ENCODE assay signal across 8 mouse cellular contexts in genomic region chr9:32543040-32543581, GRCm38 (mm10). TPM values are rescaled to one million over a fixed set of nuclear protein-coding genes. Genes with fewer than 3 reads are reported as not detected.
A peak's percentile ranks its signal among the peaks of the same experiment; 100 is the strongest.
DNase-seq lines count a peak whose midpoint lies in the region; ATAC-seq lines count a peak whose summit lies in the region.

No protein-coding gene starts in this region.

- peak overlapping the region; percentile 94 for H3K4me2 ChIP-seq in heart, embryonic 12.5 days
- peak overlapping the region; percentile 88 for H3K4me2 ChIP-seq in embryonic facial prominence, embryonic 14.5 days (ENCODE audit: low read depth, low read length)
- peak overlapping the region; percentile 93 for H3K4me2 ChIP-seq in intestine, embryonic 15.5 days (replicated peaks)
- H3K4me2 ChIP-seq in midbrain, embryonic 14.5 days (ENCODE audit: low read length) = peak overlapping the region; percentile 98

- no peaks in the 10 kb centered on the region for H3K9me3 ChIP-seq in heart, embryonic 12.5 days (replicated peaks)
- H3K9me3 ChIP-seq in embryonic facial prominence, embryonic 14.5 days (ENCODE audit: control insufficient read depth, low read length) = no peaks in the 10 kb centered on the region
- H3K9me3 ChIP-seq in intestine, embryonic 15.5 days = no peaks in the 10 kb centered on the region
- H3K9me3 ChIP-seq in midbrain, embryonic 14.5 days (ENCODE audit: control insufficient read depth, low read length) = no peaks in the 10 kb centered on the region

- peak overlapping the region; percentile 73 for H3K4me3 ChIP-seq in heart, embryonic 12.5 days
- H3K4me3 ChIP-seq in embryonic facial prominence, embryonic 14.5 days (ENCODE audit: low read depth, low read length) = peak overlapping the region; percentile 73
- peak overlapping the region; percentile 67 for H3K4me3 ChIP-seq in intestine, embryonic 15.5 days (replicated peaks)
- H3K4me3 ChIP-seq in midbrain, embryonic 14.5 days (replicated peaks; ENCODE audit: low read depth, low read length) = peak overlapping the region; percentile 12

- no peaks in the 10 kb centered on the region for H3K36me3 ChIP-seq in heart, embryonic 12.5 days
- no peaks in the 10 kb centered on the region for H3K36me3 ChIP-seq in embryonic facial prominence, embryonic 14.5 days (ENCODE audit: control insufficient read depth, insufficient read depth, low read length)
- H3K36me3 ChIP-seq in intestine, embryonic 15.5 days = no peaks in the 10 kb centered on the region
- H3K36me3 ChIP-seq in midbrain, embryonic 14.5 days (ENCODE audit: control insufficient read depth, insufficient read depth, low read length) = no peaks in the 10 kb centered on the region

- peak; percentile 19; the same call in 1 of the 2 replicates for ATAC-seq in heart, embryonic 12.5 days (ENCODE audit: insufficient number of reproducible peaks, low FRiP score)
- ATAC-seq in embryonic facial prominence, embryonic 14.5 days (ENCODE audit: low read depth) = no peak
- no peak for ATAC-seq in intestine, embryonic 15.5 days
- no peak for ATAC-seq in midbrain, embryonic 14.5 days (ENCODE audit: low FRiP score, low TSS enrichment)
- ATAC-seq in granulocyte monocyte progenitor cell, adult 5-6 weeks (replicated peaks; ENCODE audit: poor library complexity, severe bottlenecking) = no peak

- peaks cover 51% of the 10 kb centered on the region for H3K4me1 ChIP-seq in heart, embryonic 12.5 days (replicated peaks)
- peaks cover 45% of the 10 kb centered on the region for H3K4me1 ChIP-seq in embryonic facial prominence, embryonic 14.5 days (ENCODE audit: control insufficient read depth, insufficient read depth, low read length)
- peaks cover 41% of the 10 kb centered on the region for H3K4me1 ChIP-seq in intestine, embryonic 15.5 days (replicated peaks)
- H3K4me1 ChIP-seq in midbrain, embryonic 14.5 days (ENCODE audit: control insufficient read depth, insufficient read depth, low read length) = peaks cover 35% of the 10 kb centered on the region

- peak overlapping the region; percentile 61; the same call in 1 of the 2 replicates for H3K27ac ChIP-seq in heart, embryonic 12.5 days (ENCODE audit: poor library complexity, severe bottlenecking)
- H3K27ac ChIP-seq in embryonic facial prominence, embryonic 14.5 days (replicated peaks; ENCODE audit: low read depth, low read length) = peak overlapping the region; percentile 91
- H3K27ac ChIP-seq in intestine, embryonic 15.5 days = 0 out of 2 replicates have a peak overlapping the region, but pooled peaks have one; percentile 7
- no peak overlapping the region for H3K27ac ChIP-seq in midbrain, embryonic 14.5 days (replicated peaks; ENCODE audit: low read depth, low read length)

- peak overlapping the region; percentile 77 for H3K9ac ChIP-seq in heart, embryonic 12.5 days
- peak overlapping the region; percentile 92 for H3K9ac ChIP-seq in embryonic facial prominence, embryonic 14.5 days (ENCODE audit: low read depth, low read length)
- peak overlapping the region; percentile 45; the same call in 1 of the 2 replicates for H3K9ac ChIP-seq in intestine, embryonic 15.5 days
- no peak overlapping the region; the same call in 1 of the 2 replicates for H3K9ac ChIP-seq in midbrain, embryonic 14.5 days (replicated peaks; ENCODE audit: low read length)

- H3K27me3 ChIP-seq in heart, embryonic 12.5 days (replicated peaks) = peaks cover 48% of the 10 kb centered on the region
- peaks cover 29% of the 10 kb centered on the region; the same call in 1 of the 2 replicates for H3K27me3 ChIP-seq in embryonic facial prominence, embryonic 14.5 days (replicated peaks; ENCODE audit: control insufficient read depth, insufficient read depth, low read length)
- peaks cover 57% of the 10 kb centered on the region for H3K27me3 ChIP-seq in intestine, embryonic 15.5 days (replicated peaks)
- peaks cover 90% of the 10 kb centered on the region for H3K27me3 ChIP-seq in midbrain, embryonic 14.5 days (ENCODE audit: control insufficient read depth, insufficient read depth, low read length)

- whole genome bisulfite sequencing in heart, embryonic 12.5 days = under 1% methylated on average over 18 of the region's 18 CpGs
- WGBS in embryonic facial prominence, embryonic 14.5 days = 1% methylated on average over 18 of the region's 18 CpGs
- 2% methylated on average over 18 of the region's 18 CpGs for WGBS in intestine, embryonic 15.5 days
- whole genome bisulfite sequencing in midbrain, embryonic 14.5 days = under 1% methylated on average over 18 of the region's 18 CpGs

- DNase-seq in heart, adult 8-10 months (ENCODE audit: low spot score) = no peak
- peak; percentile 48 for DNase-seq in embryonic facial prominence, embryonic 14.5 days (ENCODE audit: low spot score)
- peak; percentile 39 for DNase-seq in midbrain, embryonic 14.5 days
- no peak for DNase-seq in cerebellum, adult 8-10 months
- no peak for DNase-seq in ovary, postnatal 10 days (ENCODE audit: low spot score)

RNA-seq across cellular contexts. Expression of gene Fli1, which starts 0.5 kb away (rescaled TPM):
- polyA plus RNA-seq in heart, embryonic 12.5 days (2016; fragmentation: Nextera tagmentation; extraction: Ambion mirVana) = 20.1 and 20.2 TPM in 2 replicates
- total RNA-seq in heart, adult 8-10 months (2022) = 10 to 100 TPM; 18.5 to 30.7 (median 20.8) TPM
- 18.8 and 22.9 TPM in 2 replicates for polyA plus RNA-seq in embryonic facial prominence, embryonic 14.5 days (2014; fragmentation: Nextera tagmentation; extraction: Ambion mirVana)
- 12.6 and 14.4 TPM in 2 replicates for polyA plus RNA-seq in intestine, embryonic 15.5 days (2015; fragmentation: Nextera tagmentation; extraction: Ambion mirVana)
- 4.0 and 7.9 TPM in 2 replicates for polyA plus RNA-seq in midbrain, embryonic 14.5 days (2014; fragmentation: Nextera tagmentation; extraction: Ambion mirVana)
- total RNA-seq in granulocyte monocyte progenitor cell, adult 5-6 weeks (2014; fragmentation: Nextera tagmentation) = 63.4 and 68.3 TPM in 2 replicates
- total RNA-seq in granulocyte monocyte progenitor cell, adult 5-6 weeks (2017) = 106 and 109 TPM in 2 replicates

Comparison
In these comparisons a context has a peak if more than half of its experiments do, and no peak if none do; other contexts are left out.
1. H3K4me3 ChIP-seq: peak in every context shown above with its lines; median percentile 73 in heart, embryonic 12.5 days; 73 in embryonic facial prominence, embryonic 14.5 days; 67 in intestine, embryonic 15.5 days; 12 in midbrain, embryonic 14.5 days.
2. DNase-seq: peak in embryonic facial prominence, embryonic 14.5 days (single experiment) and midbrain, embryonic 14.5 days (single experiment); none in heart, adult 8-10 months (single experiment), cerebellum, adult 8-10 months (single experiment) and ovary, postnatal 10 days (single experiment).
3. Peak in every context shown above with its lines, with median percentiles within 50 percentile points of each other: H3K4me2 ChIP-seq.